Mouse (Mus musculus) hindbrain, postnatal 0 days (tissue): ENCODE results near the gene Gm20715. TPM values are rescaled to one million over a fixed set of nuclear protein-coding genes. Genes with fewer than 3 reads are reported as not detected.

ENCODE experiments used
- ATAC-seq: fragments of 200-750 bp; cut with Nextera tagmentation; 2 replicates; pipeline ENCODE4 v1.8.0; 2017; ENCODE audit warnings: mild to moderate bottlenecking, moderate TSS enrichment, moderate library complexity
- DNase-seq: peaks from one replicate; pipeline ENCODE4 v3.0.0-alpha.2; 2015; ENCODE audit warnings: low spot score
- H3K27ac ChIP-seq: fragments of 300-500 bp; sonication (generic); 2 replicates; pipeline ENCODE4 v1.5.1; 2014; ENCODE audit warnings: mild to moderate bottlenecking
- H3K27me3 ChIP-seq: fragments of 300-500 bp; sonication (generic); 2 replicates; pipeline ENCODE4 v1.6.1; 2014; ENCODE audit warnings: low read length, mixed read lengths; ENCODE audit not compliant: insufficient read depth
- H3K36me3 ChIP-seq: fragments of 300-500 bp; sonication (generic); 2 replicates; pipeline ENCODE4 v1.6.1; 2014; ENCODE audit warnings: low read length, mixed read lengths; ENCODE audit not compliant: insufficient read depth
- H3K4me1 ChIP-seq: fragments of 300-500 bp; sonication (generic); 2 replicates; pipeline ENCODE4 v1.6.1; 2014; ENCODE audit warnings: antibody characterized with exemption, low read length, mixed read lengths; ENCODE audit not compliant: insufficient read depth
- H3K4me2 ChIP-seq: fragments of 300-500 bp; sonication (generic); 2 replicates; pipeline ENCODE4 v1.6.1; 2014; ENCODE audit warnings: low read depth, mild to moderate bottlenecking, low read length, moderate library complexity, mixed read lengths
- H3K4me3 ChIP-seq: fragments of 300-500 bp; sonication (generic); 2 replicates; pipeline ENCODE4 v1.5.1; 2014; ENCODE audit warnings: low read length
- H3K9ac ChIP-seq: fragments of 300-500 bp; sonication (generic); replicated peaks from 2 replicates; pipeline ENCODE4 v1.6.1; 2014; ENCODE audit warnings: mild to moderate bottlenecking, low read length, moderate library complexity, mixed read lengths
- H3K9me3 ChIP-seq: fragments of 300-500 bp; sonication (generic); 2 replicates; pipeline ENCODE4 v1.6.1; 2016; ENCODE audit warnings: low read length, mixed read lengths
- CTCF ChIP-seq: IDR thresholded peaks from 2 replicates; pipeline ENCODE4 v1.5.1; 2016; ENCODE audit warnings: antibody characterized with exemption, control low read depth, low read depth
- WGBS: fragments of 180-500 bp; shearing (Covaris S2); extraction: QIAGEN DNeasy Blood & Tissue Kit; methylation state at CpG from one replicate; pipeline ENCODE4 v1.1.7; 2014; 5-methylcytosine and 5-hydroxymethylcytosine counted together
- polyA plus RNA-seq: library from polyadenylated mRNA; unstranded; fragments of >200 nt; fragmentation: Nextera tagmentation; extraction: Ambion mirVana; gene quantifications from 2 replicates; pipeline ENCODE4 v1.2.1, GENCODE M21; 2015
- total RNA-seq: library from RNA; depleted of rRNA; stranded (reverse); fragments of >200 nt; gene quantifications from 2 replicates; pipeline ENCODE4 v1.2.3, GENCODE M21; 2014

The Gm20715 gene
- total and polyA plus RNA-seq, 2 experiments from 2014 or later = 0.04 to 0.26 TPM

DNA sequence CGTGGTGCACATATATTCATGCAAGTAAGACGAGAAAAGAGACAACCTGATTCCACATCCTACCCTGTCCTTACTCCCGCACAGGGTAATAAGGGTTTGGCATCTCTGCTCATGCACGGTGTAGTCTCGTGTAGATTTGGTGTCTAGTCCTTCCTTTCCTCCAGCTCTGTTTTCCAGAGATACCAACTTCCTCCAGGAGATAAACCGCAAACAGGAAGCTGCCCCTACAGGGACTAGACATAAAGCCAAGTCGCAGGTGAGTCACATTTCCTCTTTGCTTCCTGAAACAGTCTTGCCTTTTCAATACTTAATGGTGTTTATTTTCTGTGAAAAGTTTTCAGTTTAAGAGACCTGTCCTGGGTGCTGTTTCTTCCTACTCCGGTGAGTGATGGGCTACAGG is 26.1 kb upstream of the Gm20715 start:
- H3K27ac ChIP-seq = no peak overlapping the region
- H3K4me1 ChIP-seq = peaks cover 11% of the 10 kb centered on the region
- peaks cover 8% of the 10 kb centered on the region; the same call in 1 of the 2 replicates for H3K36me3 ChIP-seq
- H3K4me2 ChIP-seq = peak overlapping the region; percentile 91
- H3K9ac ChIP-seq = no peak overlapping the region; the same call in 1 of the 2 replicates
- 72% methylated on average over 8 of the region's 8 CpGs for WGBS
- H3K4me3 ChIP-seq = peak overlapping the region; percentile 69
- ATAC-seq (no peak), DNase-seq (no peak)
- H3K9me3 ChIP-seq = no peaks in the 10 kb centered on the region
- H3K27me3 ChIP-seq = no peaks in the 10 kb centered on the region
- no peak for TF ChIP-seq CTCF

DNA sequence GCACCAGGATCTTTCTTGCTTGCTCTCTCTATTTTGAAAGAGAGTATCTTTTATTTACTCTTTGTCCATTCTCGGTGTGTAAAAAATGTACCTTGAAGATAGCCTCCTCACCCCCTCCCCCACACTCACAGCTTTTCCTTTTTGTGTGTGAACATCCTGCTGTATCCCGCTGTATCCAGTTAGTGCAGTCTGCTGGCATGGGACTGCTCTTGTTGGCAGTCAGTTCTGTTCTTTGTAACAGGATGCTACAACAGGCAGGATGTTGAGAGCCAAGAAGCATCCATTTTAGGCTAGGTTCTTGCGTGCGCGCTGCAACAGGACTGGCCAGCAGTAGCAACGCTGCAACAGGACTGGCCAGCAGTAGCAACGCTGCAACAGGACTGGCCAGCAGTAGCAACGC is 23.1 kb upstream of the Gm20715 start:
- TF ChIP-seq CTCF = no peak
- Histone ChIP-seq H3K27me3 (no peaks in the 10 kb centered on the region), H3K4me3 (no peak overlapping the region), H3K4me1 (peaks cover 11% of the 10 kb centered on the region), H3K9me3 (no peaks in the 10 kb centered on the region), H3K9ac (no peak overlapping the region), H3K27ac (no peak overlapping the region), H3K36me3 (peaks cover 27% of the 10 kb centered on the region), H3K4me2 (no peak overlapping the region)
- DNase-seq = no peak
- ATAC-seq = no peak
- 93% methylated on average over 7 of the region's 8 CpGs for WGBS

DNA sequence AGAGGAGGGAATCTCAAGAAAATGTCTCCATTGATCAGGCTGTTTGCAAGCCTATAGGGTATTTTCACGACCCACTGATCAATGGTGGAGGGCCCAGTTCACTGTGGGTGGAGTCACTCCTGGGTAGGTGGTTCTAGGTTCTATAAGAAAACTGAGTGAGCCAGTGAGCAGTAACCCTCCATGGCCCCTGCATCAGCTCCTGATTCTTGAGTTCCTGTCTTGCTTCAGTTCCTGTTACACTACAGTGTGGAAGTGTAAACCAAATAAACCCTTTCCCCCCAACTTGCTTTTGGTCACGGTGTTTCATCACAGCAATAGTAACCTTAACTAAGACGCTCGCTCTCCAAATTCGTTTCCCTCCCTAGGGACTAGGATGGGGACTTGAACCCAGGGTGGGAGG is 21.1 kb upstream of the Gm20715 start:
- no peak overlapping the region for H3K9ac ChIP-seq
- 81% methylated on average over 5 of the region's 5 CpGs for WGBS
- TF ChIP-seq CTCF = no peak
- H3K36me3 ChIP-seq = peaks cover 35% of the 10 kb centered on the region
- DNase-seq (no peak), ATAC-seq (no peak)
- peaks cover 4% of the 10 kb centered on the region; the same call in 1 of the 2 replicates for H3K4me1 ChIP-seq
- H3K9me3 ChIP-seq = no peaks in the 10 kb centered on the region
- no peaks in the 10 kb centered on the region for H3K27me3 ChIP-seq
- no peak overlapping the region for H3K4me2 ChIP-seq
- no peak overlapping the region for H3K4me3 ChIP-seq
- H3K27ac ChIP-seq = no peak overlapping the region

DNA sequence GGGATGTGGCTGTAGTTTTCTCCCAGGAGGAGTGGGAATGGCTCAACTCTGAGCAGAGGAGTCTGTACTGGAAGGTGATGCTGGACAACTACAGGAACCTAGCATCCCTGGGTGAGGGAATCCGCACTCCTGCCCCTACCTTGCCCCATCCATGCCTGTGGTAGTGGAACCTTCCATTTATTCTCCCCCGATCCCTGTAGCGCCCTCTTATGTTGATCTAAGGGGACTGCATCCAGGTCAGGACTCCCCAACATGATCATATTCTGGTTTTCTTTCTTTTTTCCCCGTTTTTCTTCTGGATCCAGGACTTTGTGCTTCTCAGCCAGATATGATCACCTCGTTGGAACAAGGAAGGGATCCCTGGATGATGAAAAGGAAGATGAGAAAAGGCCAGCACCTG is 20.6 kb upstream of the Gm20715 start:
- ATAC-seq = no peak
- H3K36me3 ChIP-seq = peaks cover 35% of the 10 kb centered on the region
- WGBS = 72% methylated on average over 5 of the region's 5 CpGs

DNA sequence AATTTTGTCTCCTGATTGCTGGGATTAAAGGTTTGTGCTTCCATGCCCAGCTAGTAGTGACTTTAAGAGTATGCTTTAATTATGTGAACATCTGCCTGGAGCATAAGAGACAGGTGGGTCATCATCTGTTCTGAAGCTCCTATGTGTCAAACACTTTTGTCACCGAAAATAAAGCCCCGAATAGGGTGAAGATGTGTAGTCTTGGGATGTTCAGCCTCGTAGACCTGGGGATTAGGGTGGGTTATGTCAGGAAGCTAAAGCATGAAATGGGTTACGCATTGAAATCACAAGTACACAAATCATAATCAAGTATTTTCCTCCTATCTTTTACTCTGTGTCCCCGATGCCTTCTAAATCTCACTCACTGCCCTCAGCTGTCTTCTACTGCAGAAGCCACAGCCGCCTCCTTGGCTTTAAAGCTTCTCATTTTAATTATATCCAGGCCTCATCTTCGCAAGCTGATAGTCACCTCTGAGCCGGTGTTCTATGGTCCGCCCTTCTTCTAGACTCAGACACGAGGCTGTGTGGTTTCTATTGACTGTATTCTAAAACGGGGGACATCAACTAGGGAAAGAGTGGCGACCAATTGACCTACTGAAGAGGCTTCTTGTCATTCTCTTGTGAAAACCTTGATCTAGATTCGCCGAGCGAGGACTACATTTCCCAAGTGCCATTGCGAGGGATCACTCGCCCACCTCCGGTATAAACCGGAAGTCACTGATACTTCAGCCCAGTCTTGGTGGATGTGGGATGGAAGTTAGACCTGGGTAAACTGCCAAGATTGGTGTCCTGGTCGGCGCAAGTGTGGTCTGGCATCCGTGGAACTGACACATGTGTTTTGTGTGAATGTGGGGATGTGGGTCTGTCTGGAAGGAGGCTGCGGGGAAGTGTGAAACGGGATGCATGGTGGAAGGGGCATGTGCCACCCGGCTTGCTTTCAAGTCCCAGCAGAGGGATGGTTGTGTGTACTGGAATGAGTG is 11.8 kb upstream of the Gm20715 start, which contains the start of gene Smim17:
Gene Smim17, plus strand, starts transcription at position 720 of the 980 bp plus-strand sequence.
- TF ChIP-seq CTCF = no peak
- no peaks in the 10 kb centered on the region for H3K27me3 ChIP-seq
- peaks cover 16% of the 10 kb centered on the region for H3K36me3 ChIP-seq
- peak within 1 kb of the TSS; percentile 77; the same call in 1 of the 2 replicates for H3K27ac ChIP-seq
- no peaks in the 10 kb centered on the region for H3K4me1 ChIP-seq
- H3K9me3 ChIP-seq = no peaks in the 10 kb centered on the region
- H3K4me3 ChIP-seq = peak within 1 kb of the TSS; percentile 45
- ATAC-seq (peak; percentile 93), DNase-seq (peak; percentile 82)
- H3K9ac ChIP-seq = peak within 1 kb of the TSS; percentile 51
- 24% methylated on average over 25 of the region's 25 CpGs for WGBS
- H3K4me2 ChIP-seq = peak within 1 kb of the TSS; percentile 83

More for the DNA sequence above, 20.6 kb upstream of the Gm20715 start:
- no peaks in the 10 kb centered on the region for H3K27me3 ChIP-seq
- H3K4me2 ChIP-seq = no peak overlapping the region
- no peak overlapping the region for H3K4me3 ChIP-seq
- no peaks in the 10 kb centered on the region for H3K9me3 ChIP-seq
- H3K9ac ChIP-seq = no peak overlapping the region
- DNase-seq = no peak
- no peak for TF ChIP-seq CTCF
- H3K27ac ChIP-seq = no peak overlapping the region
- H3K4me1 ChIP-seq = no peaks in the 10 kb centered on the region

DNA sequence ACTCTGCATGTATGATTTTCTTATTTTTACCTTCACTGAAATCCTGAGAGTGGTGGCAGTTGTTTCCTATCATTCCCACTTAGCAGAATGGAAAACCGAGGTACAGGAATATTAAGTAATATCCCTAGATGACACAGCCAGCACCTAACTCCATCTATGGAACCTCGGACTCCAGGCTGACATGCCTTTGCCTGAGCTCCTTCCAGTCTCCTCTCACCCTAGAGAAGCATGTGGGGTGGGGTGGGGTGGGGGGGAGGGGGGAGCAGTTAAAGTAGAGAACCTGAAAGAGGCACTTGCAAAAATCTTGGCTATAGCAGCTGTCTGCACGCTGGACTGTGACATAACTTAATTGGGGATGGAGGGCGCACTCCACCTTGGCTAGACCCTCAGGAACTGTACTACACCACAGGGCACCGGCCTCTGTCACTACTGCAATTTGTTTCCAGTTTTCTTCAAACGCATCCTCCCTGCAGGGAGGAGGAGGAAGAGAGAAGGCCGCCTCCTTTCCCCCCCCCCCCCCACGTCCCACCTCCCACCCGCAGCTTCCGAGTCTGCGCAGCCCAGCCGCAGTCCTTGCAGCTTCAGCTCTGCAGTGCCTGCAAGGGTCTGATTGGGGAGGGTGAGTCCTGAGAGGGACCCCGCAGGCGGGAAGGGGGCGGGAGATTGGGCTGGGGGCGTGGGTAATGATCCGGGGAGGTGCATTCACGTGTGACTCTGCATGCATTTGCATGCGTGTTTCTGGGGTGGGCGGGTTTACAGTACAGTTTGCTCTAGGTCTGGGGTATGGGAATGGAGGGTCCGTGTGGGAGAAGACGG is 4.8 kb downstream of the Gm20715 start:
- WGBS = 9% methylated on average over 18 of the region's 22 CpGs
- Histone ChIP-seq H3K9me3 (no peaks in the 10 kb centered on the region), H3K27me3 (no peaks in the 10 kb centered on the region), H3K4me2 (peak overlapping the region; percentile 53), H3K4me3 (peak overlapping the region; percentile 39), H3K27ac (peak overlapping the region; percentile 36; the same call in 1 of the 2 replicates), H3K4me1 (no peaks in the 10 kb centered on the region), H3K36me3 (no peaks in the 10 kb centered on the region), H3K9ac (peak overlapping the region; percentile 48)
- ATAC-seq = peak; percentile 94
- peak; percentile 76 for DNase-seq
- TF ChIP-seq CTCF = no peak
